Mouse (Mus musculus) hindbrain, postnatal 0 days (tissue): ENCODE data around the gene Plbd1. TPM values are rescaled to one million over a fixed set of nuclear protein-coding genes. Genes with fewer than 3 reads are reported as not detected.

Experiments used
- ATAC-seq: fragments of 200-750 bp; cut with Nextera tagmentation; 2 replicates; pipeline ENCODE4 v1.8.0; 2017; ENCODE audit warnings: mild to moderate bottlenecking, moderate TSS enrichment, moderate library complexity
- DNase-seq: peaks from one replicate; pipeline ENCODE4 v3.0.0-alpha.2; 2015; ENCODE audit warnings: low spot score
- H3K27ac ChIP-seq: fragments of 300-500 bp; sonication (generic); 2 replicates; pipeline ENCODE4 v1.5.1; 2014; ENCODE audit warnings: mild to moderate bottlenecking
- H3K27me3 ChIP-seq: fragments of 300-500 bp; sonication (generic); 2 replicates; pipeline ENCODE4 v1.6.1; 2014; ENCODE audit warnings: low read length, mixed read lengths; ENCODE audit not compliant: insufficient read depth
- H3K36me3 ChIP-seq: fragments of 300-500 bp; sonication (generic); 2 replicates; pipeline ENCODE4 v1.6.1; 2014; ENCODE audit warnings: low read length, mixed read lengths; ENCODE audit not compliant: insufficient read depth
- H3K4me1 ChIP-seq: fragments of 300-500 bp; sonication (generic); 2 replicates; pipeline ENCODE4 v1.6.1; 2014; ENCODE audit warnings: antibody characterized with exemption, low read length, mixed read lengths; ENCODE audit not compliant: insufficient read depth
- H3K4me2 ChIP-seq: fragments of 300-500 bp; sonication (generic); 2 replicates; pipeline ENCODE4 v1.6.1; 2014; ENCODE audit warnings: low read depth, mild to moderate bottlenecking, low read length, moderate library complexity, mixed read lengths
- H3K4me3 ChIP-seq: fragments of 300-500 bp; sonication (generic); 2 replicates; pipeline ENCODE4 v1.5.1; 2014; ENCODE audit warnings: low read length
- H3K9ac ChIP-seq: fragments of 300-500 bp; sonication (generic); replicated peaks from 2 replicates; pipeline ENCODE4 v1.6.1; 2014; ENCODE audit warnings: mild to moderate bottlenecking, low read length, moderate library complexity, mixed read lengths
- H3K9me3 ChIP-seq: fragments of 300-500 bp; sonication (generic); 2 replicates; pipeline ENCODE4 v1.6.1; 2016; ENCODE audit warnings: low read length, mixed read lengths
- CTCF ChIP-seq: IDR thresholded peaks from 2 replicates; pipeline ENCODE4 v1.5.1; 2016; ENCODE audit warnings: antibody characterized with exemption, control low read depth, low read depth
- WGBS: fragments of 180-500 bp; shearing (Covaris S2); extraction: QIAGEN DNeasy Blood & Tissue Kit; methylation state at CpG from one replicate; pipeline ENCODE4 v1.1.7; 2014; 5-methylcytosine and 5-hydroxymethylcytosine counted together
- polyA plus RNA-seq: library from polyadenylated mRNA; unstranded; fragments of >200 nt; fragmentation: Nextera tagmentation; extraction: Ambion mirVana; gene quantifications from 2 replicates; pipeline ENCODE4 v1.2.1, GENCODE M21; 2015
- total RNA-seq: library from RNA; depleted of rRNA; stranded (reverse); fragments of >200 nt; gene quantifications from 2 replicates; pipeline ENCODE4 v1.2.3, GENCODE M21; 2014

Plbd1 gene
- total and polyA plus RNA-seq, 2 experiments from 2014 or later, result 1.3 TPM; not detected in 1

- H3K4me3 ChIP-seq, result no peak overlapping the region
- no peak overlapping the region for H3K4me2 ChIP-seq
- H3K9me3 ChIP-seq, result no peaks in the 10 kb centered on the region
- 62% methylated on average over 14 of the region's 14 CpGs for WGBS
- DNase-seq (no peak), ATAC-seq (no peak)
- no peaks in the 10 kb centered on the region for H3K36me3 ChIP-seq
- H3K4me1 ChIP-seq, result no peaks in the 10 kb centered on the region
- H3K27me3 ChIP-seq, result no peaks in the 10 kb centered on the region
- H3K9ac ChIP-seq, result no peak overlapping the region
- TF ChIP-seq CTCF, result no peak
- no peak overlapping the region for H3K27ac ChIP-seq
Observed at GRCm38 (mm10) chr6:136668266-136668986, 6.7 kb upstream of the Plbd1 start.

- Histone ChIP-seq H3K27me3 (peaks cover 20% of the 10 kb centered on the region; the same call in 1 of the 2 replicates), H3K36me3 (no peaks in the 10 kb centered on the region), H3K27ac (no peak overlapping the region), H3K9ac (no peak overlapping the region), H3K4me2 (peak overlapping the region; percentile 51; the same call in 1 of the 2 replicates), H3K9me3 (no peaks in the 10 kb centered on the region), H3K4me3 (no peak overlapping the region; the same call in 1 of the 2 replicates), H3K4me1 (peaks cover 6% of the 10 kb centered on the region; the same call in 1 of the 2 replicates)
- WGBS, result 35% methylated on average over 11 of the region's 11 CpGs
- TF ChIP-seq CTCF, result no peak
- DNase-seq, result no peak
- no peak for ATAC-seq
Observed at GRCm38 (mm10) chr6:136662063-136662462, 335 bp upstream of the Plbd1 start.

- ATAC-seq (no peak), DNase-seq (no peak)
- H3K9me3 ChIP-seq, result no peaks in the 10 kb centered on the region
- TF ChIP-seq CTCF, result no peak
- no peak overlapping the region for H3K27ac ChIP-seq
- H3K4me2 ChIP-seq, result peak overlapping the region; percentile 51
- no peaks in the 10 kb centered on the region for H3K36me3 ChIP-seq
- no peak overlapping the region for H3K9ac ChIP-seq
- peaks cover 20% of the 10 kb centered on the region; the same call in 1 of the 2 replicates for H3K27me3 ChIP-seq
- peaks cover 6% of the 10 kb centered on the region; the same call in 1 of the 2 replicates for H3K4me1 ChIP-seq
- peak overlapping the region; percentile 27 for H3K4me3 ChIP-seq
- WGBS, result 20% methylated on average over 33 of the region's 34 CpGs
Observed at GRCm38 (mm10) chr6:136660831-136661705, 660 bp downstream of the Plbd1 start.

GRCm38 (mm10) chr6:136659226-136659625, 2.5 kb downstream of the Plbd1 start:
- H3K9ac ChIP-seq, result no peak overlapping the region
- no peak overlapping the region for H3K4me3 ChIP-seq
- H3K36me3 ChIP-seq, result no peaks in the 10 kb centered on the region
- H3K27ac ChIP-seq, result no peak overlapping the region
- TF ChIP-seq CTCF, result no peak
- peaks cover 20% of the 10 kb centered on the region; the same call in 1 of the 2 replicates for H3K27me3 ChIP-seq
- DNase-seq, result no peak
- no peak for ATAC-seq
- H3K9me3 ChIP-seq, result no peaks in the 10 kb centered on the region
- no peak overlapping the region for H3K4me2 ChIP-seq
- H3K4me1 ChIP-seq, result peaks cover 6% of the 10 kb centered on the region; the same call in 1 of the 2 replicates
- WGBS, result 92% methylated on average over 9 of the region's 9 CpGs

DNA sequence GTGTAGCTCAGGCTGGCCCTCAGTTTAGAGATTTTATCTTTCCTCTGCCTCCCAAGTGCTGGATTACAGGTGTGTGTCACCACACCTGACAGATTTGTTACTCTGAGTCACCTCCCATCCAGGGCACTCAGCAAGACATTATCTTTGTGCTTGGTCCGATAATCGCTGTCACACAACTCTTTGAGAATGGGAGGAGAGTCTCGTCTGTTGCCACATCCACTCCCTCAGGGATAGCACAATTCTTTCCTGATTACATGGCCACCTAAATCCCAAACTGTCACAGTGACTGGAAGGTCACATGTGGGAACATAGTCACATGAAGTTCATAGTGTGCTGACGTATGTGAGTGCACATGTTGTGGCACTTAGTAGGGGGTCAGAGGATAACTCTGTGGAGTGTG, 3.4 kb downstream of the Plbd1 start:
- no peaks in the 10 kb centered on the region for H3K9me3 ChIP-seq
- DNase-seq (no peak), ATAC-seq (no peak)
- no peak overlapping the region for H3K4me2 ChIP-seq
- no peak for TF ChIP-seq CTCF
- no peaks in the 10 kb centered on the region for H3K36me3 ChIP-seq
- no peak overlapping the region for H3K4me3 ChIP-seq
- H3K27ac ChIP-seq, result no peak overlapping the region
- H3K4me1 ChIP-seq, result peaks cover 6% of the 10 kb centered on the region; the same call in 1 of the 2 replicates
- no peak overlapping the region for H3K9ac ChIP-seq
- peaks cover 20% of the 10 kb centered on the region; the same call in 1 of the 2 replicates for H3K27me3 ChIP-seq
- WGBS, result 82% methylated on average over 4 of the region's 4 CpGs

DNA sequence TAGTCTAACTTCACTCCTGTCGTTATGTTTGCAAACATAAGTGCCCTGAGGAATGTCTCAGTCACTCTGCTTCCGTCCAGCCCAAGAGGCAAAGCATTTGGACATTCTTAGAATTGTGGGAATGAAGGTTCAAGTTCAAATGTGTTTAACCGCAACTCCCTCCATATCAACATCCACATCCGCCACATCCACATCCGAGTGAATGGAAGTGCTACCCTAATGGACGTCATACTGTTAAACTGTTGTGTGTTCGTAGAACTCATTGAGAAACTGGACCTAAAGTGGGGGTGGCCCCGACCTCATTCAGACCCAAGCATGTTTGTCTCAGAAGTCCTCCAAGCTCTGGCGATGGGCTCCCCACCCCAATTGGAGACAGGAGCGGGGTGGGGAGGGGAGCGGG, 5.9 kb downstream of the Plbd1 start:
- 74% methylated on average over 11 of the region's 11 CpGs for WGBS
- H3K4me1 ChIP-seq, result no peaks in the 10 kb centered on the region
- no peak overlapping the region for H3K9ac ChIP-seq
- H3K36me3 ChIP-seq, result no peaks in the 10 kb centered on the region
- ATAC-seq, result no peak
- no peak for DNase-seq
- H3K4me3 ChIP-seq, result no peak overlapping the region
- no peaks in the 10 kb centered on the region for H3K9me3 ChIP-seq
- H3K27ac ChIP-seq, result no peak overlapping the region
- H3K4me2 ChIP-seq, result no peak overlapping the region
- TF ChIP-seq CTCF, result no peak
- H3K27me3 ChIP-seq, result 0 out of 2 replicates have a peak, but pooled peaks cover under 1% of the 10 kb centered on the region
